Mouse (Mus musculus) forebrain, embryonic 16.5 days (tissue): ENCODE measurements around the gene Lin52. TPM values are rescaled to one million over a fixed set of nuclear protein-coding genes. Genes with fewer than 3 reads are reported as not detected.

Source experiments
- ATAC-seq: fragments of 200-750 bp; cut with Nextera tagmentation; 2 replicates; pipeline ENCODE4 v1.8.0; 2017; ENCODE audit warnings: mild to moderate bottlenecking, moderate library complexity
- H3K27ac ChIP-seq: fragments of 300-500 bp; sonication (generic); 2 replicates; pipeline ENCODE4 v1.5.1; 2014; ENCODE audit warnings: low read length, control low read depth
- H3K27me3 ChIP-seq: fragments of 300-500 bp; sonication (generic); replicated peaks from 2 replicates; pipeline ENCODE4 v1.6.1; 2014; ENCODE audit warnings: low read length; ENCODE audit not compliant: control insufficient read depth, insufficient read depth
- H3K36me3 ChIP-seq: fragments of 300-500 bp; sonication (generic); 2 replicates; pipeline ENCODE4 v1.6.1; 2014; ENCODE audit not compliant: control insufficient read depth, insufficient read depth
- H3K4me1 ChIP-seq: fragments of 300-500 bp; sonication (generic); replicated peaks from 2 replicates; pipeline ENCODE4 v1.6.1; 2014; ENCODE audit warnings: low read length; ENCODE audit not compliant: control insufficient read depth, insufficient read depth
- H3K4me2 ChIP-seq: fragments of 300-500 bp; sonication (generic); 2 replicates; pipeline ENCODE4 v1.6.1; 2014; ENCODE audit warnings: mild to moderate bottlenecking, low read length, control low read depth
- H3K4me3 ChIP-seq: fragments of 300-500 bp; sonication (generic); replicated peaks from 2 replicates; pipeline ENCODE4 v1.5.1; 2014; ENCODE audit warnings: mild to moderate bottlenecking, low read length, control low read depth
- H3K9ac ChIP-seq: fragments of 300-500 bp; sonication (generic); replicated peaks from 2 replicates; pipeline ENCODE4 v1.6.1; 2014; ENCODE audit warnings: low read depth, low read length, control low read depth
- H3K9me3 ChIP-seq: fragments of 300-500 bp; sonication (generic); 2 replicates; pipeline ENCODE4 v1.6.1; 2016; ENCODE audit warnings: low read length; ENCODE audit not compliant: control insufficient read depth
- WGBS: fragments of 180-500 bp; shearing (Covaris S2); extraction: QIAGEN DNeasy Blood & Tissue Kit; methylation state at CpG from one replicate; pipeline ENCODE4 v1.1.7; 2014; 5-methylcytosine and 5-hydroxymethylcytosine counted together
- polyA plus RNA-seq: library from polyadenylated mRNA; unstranded; fragments of >200 nt; fragmentation: Nextera tagmentation; extraction: Ambion mirVana; gene quantifications from 2 replicates; pipeline ENCODE4 v1.2.1, GENCODE M21; 2015

Lin52 gene
- polyA plus RNA-seq, 1 experiment from 2014 or later: 40.3 TPM

- no peak overlapping the region for H3K27ac ChIP-seq
- WGBS: 15% methylated on average over 8 of the region's 8 CpGs
Observed at GRCm38 (mm10) chr12:84548251-84548650, 97.0 kb downstream of the Lin52 start.

DNA sequence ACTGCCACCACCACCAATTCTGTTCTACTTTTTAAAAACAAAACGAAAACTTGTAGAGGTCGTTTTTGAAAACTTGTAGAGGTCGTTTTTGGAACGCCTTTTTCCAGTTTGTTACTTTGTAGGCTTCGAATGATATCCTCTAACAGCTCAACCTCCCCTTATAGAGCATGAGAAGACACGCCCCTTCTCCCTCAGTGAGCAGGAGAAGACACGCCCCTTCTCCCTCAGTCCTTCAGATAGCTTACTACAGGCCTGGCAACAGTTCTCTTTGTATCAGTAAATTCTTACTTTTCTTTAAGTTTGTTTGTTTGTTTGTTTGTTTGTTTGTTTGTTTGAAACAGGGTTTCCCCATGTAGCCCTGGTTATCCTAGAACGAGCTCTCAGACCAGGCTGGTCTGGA lies 104.0 kb downstream of the Lin52 start:
- H3K4me1 ChIP-seq: no peaks in the 10 kb centered on the region
- no peak for ATAC-seq
- H3K9me3 ChIP-seq: no peaks in the 10 kb centered on the region
- no peak overlapping the region for H3K4me3 ChIP-seq
- H3K4me2 ChIP-seq: no peak overlapping the region
- H3K9ac ChIP-seq: no peak overlapping the region
- H3K36me3 ChIP-seq: no peaks in the 10 kb centered on the region
- H3K27ac ChIP-seq: no peak overlapping the region
- no peaks in the 10 kb centered on the region for H3K27me3 ChIP-seq
- 59% methylated on average over 8 of the region's 8 CpGs for WGBS

More at GRCm38 (mm10) chr12:84548251-84548650, 97.0 kb downstream of the Lin52 start:
- Histone ChIP-seq H3K9me3 (no peaks in the 10 kb centered on the region), H3K9ac (no peak overlapping the region), H3K4me2 (no peak overlapping the region), H3K27me3 (no peaks in the 10 kb centered on the region), H3K4me3 (no peak overlapping the region), H3K36me3 (no peaks in the 10 kb centered on the region), H3K4me1 (peaks cover 4% of the 10 kb centered on the region; the same call in 1 of the 2 replicates)
- no peak for ATAC-seq

DNA sequence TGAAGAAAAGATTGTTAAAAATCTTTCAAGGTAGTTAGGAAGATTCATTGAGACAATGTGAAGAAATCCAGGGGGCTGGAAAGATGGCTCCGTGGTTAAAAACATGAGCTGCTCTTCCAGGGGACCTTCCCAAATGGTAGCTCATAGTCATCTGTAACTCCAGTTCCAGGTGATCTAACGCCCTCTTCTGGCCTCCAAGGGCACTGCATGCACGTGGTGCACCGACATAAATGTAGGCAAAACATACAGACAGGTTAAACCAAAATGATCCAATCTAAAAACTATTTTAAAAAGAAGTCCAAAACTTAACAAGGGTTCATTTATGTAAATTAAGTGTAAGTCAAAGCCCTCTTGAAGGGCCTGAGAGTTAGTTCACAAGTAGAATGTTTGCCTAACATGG lies 111.3 kb downstream of the Lin52 start:
- Histone ChIP-seq H3K4me1 (no peaks in the 10 kb centered on the region), H3K36me3 (no peaks in the 10 kb centered on the region), H3K9ac (no peak overlapping the region), H3K4me2 (no peak overlapping the region), H3K4me3 (no peak overlapping the region), H3K27ac (no peak overlapping the region), H3K27me3 (peaks cover 6% of the 10 kb centered on the region), H3K9me3 (no peaks in the 10 kb centered on the region)
- WGBS: 46% methylated on average over 4 of the region's 4 CpGs
- ATAC-seq: no peak

DNA sequence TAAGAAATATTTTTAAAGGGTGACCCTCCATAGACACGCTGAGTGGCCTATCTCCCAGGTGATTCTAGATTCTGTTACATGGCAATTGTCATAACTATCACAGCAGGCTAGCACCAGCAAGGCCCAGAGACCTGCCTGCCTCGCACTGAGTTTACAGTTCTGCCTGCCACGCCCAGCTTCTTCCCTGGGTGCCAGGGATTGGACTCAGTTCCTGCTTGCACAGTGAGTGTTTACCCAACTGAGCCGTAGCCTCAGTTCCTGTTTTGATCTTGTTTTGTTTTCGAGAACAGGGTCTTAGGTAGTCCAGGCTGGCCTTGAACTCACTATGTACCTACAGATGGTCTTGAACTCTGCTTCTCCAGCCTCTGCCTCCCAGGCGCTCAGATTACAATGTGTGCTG lies 116.4 kb downstream of the Lin52 start:
- H3K27me3 ChIP-seq: peaks cover 41% of the 10 kb centered on the region

DNA sequence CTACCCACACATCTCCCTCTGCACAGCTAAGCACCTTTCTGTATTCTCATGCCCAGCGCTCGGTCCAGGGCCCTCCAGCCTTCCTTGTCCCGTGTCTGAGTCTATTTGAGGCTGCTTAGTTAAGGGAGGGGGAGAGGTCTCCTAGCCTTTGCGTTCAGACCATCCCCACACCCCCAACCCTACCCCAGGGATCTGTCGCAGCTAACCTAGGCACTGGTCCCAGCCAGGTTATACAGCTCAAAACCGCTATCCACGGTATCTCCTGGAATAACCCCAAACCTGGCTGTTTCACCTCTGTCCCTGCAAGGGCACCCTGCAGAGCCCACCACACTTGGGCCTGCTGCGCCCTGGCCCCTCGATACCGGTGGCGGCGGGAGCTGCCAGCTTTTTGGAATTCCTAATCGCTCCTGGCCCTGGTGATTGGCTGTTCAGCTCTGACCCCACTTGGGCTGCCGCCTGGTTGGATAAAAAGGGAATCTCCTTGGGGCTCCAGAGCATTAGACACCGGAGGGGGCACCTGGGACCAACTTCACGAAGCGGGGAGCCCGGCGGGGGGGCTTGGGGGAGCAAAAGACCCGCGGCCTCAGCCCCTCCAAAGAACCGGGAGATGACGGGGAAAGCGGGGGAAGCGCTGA lies 118.2 kb downstream of the Lin52 start, which contains the start of gene Vsx2:
TSS of gene Vsx2 (plus strand) at position 427 of the 635 bp plus-strand sequence.
- H3K4me3 ChIP-seq: no peak within 1 kb of the TSS; the same call in 1 of the 2 replicates
- H3K9ac ChIP-seq: no peak within 1 kb of the TSS
- H3K9me3 ChIP-seq: no peaks in the 10 kb centered on the region
- peaks cover 55% of the 10 kb centered on the region for H3K27me3 ChIP-seq
- WGBS: 4% methylated on average over 25 of the region's 25 CpGs
- H3K4me1 ChIP-seq: peaks cover 23% of the 10 kb centered on the region
- no peak within 1 kb of the TSS for H3K27ac ChIP-seq
- H3K4me2 ChIP-seq: no peak within 1 kb of the TSS
- no peaks in the 10 kb centered on the region for H3K36me3 ChIP-seq
- no peak for ATAC-seq

More for the DNA sequence above, 116.4 kb downstream of the Lin52 start:
- Histone ChIP-seq H3K27ac (no peak overlapping the region), H3K9me3 (no peaks in the 10 kb centered on the region), H3K36me3 (no peaks in the 10 kb centered on the region), H3K9ac (no peak overlapping the region), H3K4me2 (no peak overlapping the region), H3K4me3 (no peak overlapping the region), H3K4me1 (peaks cover 23% of the 10 kb centered on the region)
- no peak for ATAC-seq
- 83% methylated on average over 6 of the region's 6 CpGs for WGBS

- no peak overlapping the region for H3K9ac ChIP-seq
- no peaks in the 10 kb centered on the region for H3K36me3 ChIP-seq
- H3K4me2 ChIP-seq: no peak overlapping the region
- H3K27ac ChIP-seq: no peak overlapping the region
- peaks cover 23% of the 10 kb centered on the region for H3K4me1 ChIP-seq
- H3K9me3 ChIP-seq: no peaks in the 10 kb centered on the region
- H3K27me3 ChIP-seq: peaks cover 60% of the 10 kb centered on the region
- 2% methylated on average over 40 of the region's 40 CpGs for WGBS
- no peak; the same call in 1 of the 2 replicates for ATAC-seq
- H3K4me3 ChIP-seq: no peak overlapping the region; the same call in 1 of the 2 replicates
Observed at GRCm38 (mm10) chr12:84569976-84570693, 118.9 kb downstream of the Lin52 start.

GRCm38 (mm10) chr12:84570694-84571415 lies 119.6 kb downstream of the Lin52 start:
- H3K27me3 ChIP-seq: peaks cover 60% of the 10 kb centered on the region
- H3K36me3 ChIP-seq: no peaks in the 10 kb centered on the region
- no peak overlapping the region for H3K27ac ChIP-seq
- no peak overlapping the region for H3K9ac ChIP-seq
- H3K4me2 ChIP-seq: no peak overlapping the region
- peaks cover 23% of the 10 kb centered on the region for H3K4me1 ChIP-seq
- 4% methylated on average over 34 of the region's 34 CpGs for WGBS
- H3K4me3 ChIP-seq: no peak overlapping the region
- ATAC-seq: no peak
- no peaks in the 10 kb centered on the region for H3K9me3 ChIP-seq

GRCm38 (mm10) chr12:84571466-84572340 lies 120.5 kb downstream of the Lin52 start:
- no peak overlapping the region for H3K4me2 ChIP-seq
- 3% methylated on average over 43 of the region's 43 CpGs for WGBS
- no peak overlapping the region for H3K4me3 ChIP-seq
- no peak overlapping the region for H3K27ac ChIP-seq
- peaks cover 60% of the 10 kb centered on the region for H3K27me3 ChIP-seq
- peaks cover 23% of the 10 kb centered on the region for H3K4me1 ChIP-seq
- no peak overlapping the region for H3K9ac ChIP-seq
- H3K9me3 ChIP-seq: no peaks in the 10 kb centered on the region
- ATAC-seq: no peak
- H3K36me3 ChIP-seq: no peaks in the 10 kb centered on the region
